Mouse (Mus musculus): ENCODE data around the gene Ccdc57.

Gene Ccdc57

GRCm38 (mm10) chr11:120932564-120933398 is at the start of gene Ccdc57:
Gene Ccdc57, minus strand, starts transcription at chr11:120932872.
- peak; percentile 92 to 95 for DNase-seq

GRCm38 (mm10) chr11:120982459-120982858 is 49.8 kb upstream of the Ccdc57 start:
- no peak for DNase-seq

- no peak for DNase-seq
Observed at GRCm38 (mm10) chr11:120981661-120982060, 49.0 kb upstream of the Ccdc57 start.

GRCm38 (mm10) chr11:120980427-120981035 is 47.9 kb upstream of the Ccdc57 start:
- DNase-seq: peak in 1 of 2 experiments; percentile 25

- DNase-seq: no peak
Observed at GRCm38 (mm10) chr11:120979711-120980426, 47.2 kb upstream of the Ccdc57 start.

- no peak for DNase-seq
Observed at GRCm38 (mm10) chr11:120973318-120973717, 40.6 kb upstream of the Ccdc57 start.

GRCm38 (mm10) chr11:120971237-120971636 is 38.6 kb upstream of the Ccdc57 start:
- no peak for DNase-seq

- no peak for DNase-seq
Observed at GRCm38 (mm10) chr11:120969742-120970141, 37.1 kb upstream of the Ccdc57 start.

GRCm38 (mm10) chr11:120965587-120965986 is 32.9 kb upstream of the Ccdc57 start:
- DNase-seq: no peak

- DNase-seq: no peak
Observed at GRCm38 (mm10) chr11:120964195-120965157, 31.8 kb upstream of the Ccdc57 start.

- DNase-seq: no peak
Observed at GRCm38 (mm10) chr11:120962909-120963308, 30.2 kb upstream of the Ccdc57 start.

GRCm38 (mm10) chr11:120962050-120962771 is 29.5 kb upstream of the Ccdc57 start:
- no peak for DNase-seq

- no peak for DNase-seq
Observed at GRCm38 (mm10) chr11:120961594-120961993, 28.9 kb upstream of the Ccdc57 start.

GRCm38 (mm10) chr11:120960248-120960647 is 27.6 kb upstream of the Ccdc57 start:
- DNase-seq: no peak

GRCm38 (mm10) chr11:120959564-120959963 is 26.9 kb upstream of the Ccdc57 start:
- no peak for DNase-seq

- no peak for DNase-seq
Observed at GRCm38 (mm10) chr11:120959066-120959465, 26.4 kb upstream of the Ccdc57 start.

- no peak for DNase-seq
Observed at GRCm38 (mm10) chr11:120957731-120958257, 25.1 kb upstream of the Ccdc57 start.

- peak in 1 of 2 experiments; percentile 48 for DNase-seq
Observed at GRCm38 (mm10) chr11:120957052-120957451, 24.4 kb upstream of the Ccdc57 start.

- DNase-seq: no peak
Observed at GRCm38 (mm10) chr11:120955701-120956100, 23.0 kb upstream of the Ccdc57 start.

- no peak for DNase-seq
Observed at GRCm38 (mm10) chr11:120954936-120955335, 22.3 kb upstream of the Ccdc57 start.

Data from cerebellum, postnatal 14 days (tissue).